Mouse (Mus musculus) ES-CJ7 (cell line): ENCODE measurements around the gene Banf2.

Experiments used
- DNase-seq: peaks from one replicate; pipeline ENCODE4 v3.0.0; 2011; ENCODE audit warnings: low read depth, low spot score

Banf2 gene

DNA sequence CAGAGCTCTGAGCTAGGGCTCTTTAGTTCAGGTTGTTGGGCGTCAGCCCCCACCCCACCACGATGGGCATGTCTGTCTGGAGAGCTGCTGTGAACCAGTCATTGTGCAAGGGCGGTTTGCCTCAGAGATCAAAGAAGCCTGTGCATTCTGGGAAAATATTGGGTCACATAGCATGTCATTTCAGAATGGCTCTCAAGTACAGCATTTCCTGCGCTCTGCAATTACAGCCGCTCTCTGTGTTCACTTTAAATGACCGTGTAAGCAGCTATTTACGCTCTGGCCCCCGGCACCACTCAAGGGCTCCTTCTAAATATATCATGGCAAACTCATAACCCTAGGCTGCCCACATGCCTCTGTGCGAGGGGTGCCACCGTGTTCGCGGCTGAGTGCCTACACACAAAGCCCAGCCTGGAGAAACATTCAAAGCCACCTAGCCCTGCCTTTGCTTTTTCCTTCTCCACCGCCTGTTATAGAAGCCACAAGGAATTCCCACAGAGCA is 68.7 kb downstream of the Banf2 start:
- no peak for DNase-seq

DNA sequence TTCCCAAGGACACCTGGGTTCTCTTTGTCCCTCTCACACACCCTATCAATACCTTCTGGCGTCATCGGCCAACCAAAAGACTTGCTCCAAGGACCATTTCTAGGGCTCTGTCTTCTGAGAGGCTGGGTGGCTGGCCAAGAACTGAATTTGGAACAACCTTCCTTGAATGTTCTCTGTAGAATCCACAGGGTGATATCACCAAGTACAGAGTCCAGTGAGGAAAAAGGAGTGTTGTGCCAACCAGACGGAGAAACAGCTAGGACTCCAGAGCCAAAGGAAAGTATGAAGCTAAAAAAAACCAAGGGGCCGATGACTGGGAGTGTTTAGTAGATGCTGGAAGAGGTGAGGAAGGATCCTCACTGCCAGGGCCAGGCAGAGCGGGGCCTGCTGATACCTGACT is 74.5 kb downstream of the Banf2 start:
- no peak for DNase-seq

DNA sequence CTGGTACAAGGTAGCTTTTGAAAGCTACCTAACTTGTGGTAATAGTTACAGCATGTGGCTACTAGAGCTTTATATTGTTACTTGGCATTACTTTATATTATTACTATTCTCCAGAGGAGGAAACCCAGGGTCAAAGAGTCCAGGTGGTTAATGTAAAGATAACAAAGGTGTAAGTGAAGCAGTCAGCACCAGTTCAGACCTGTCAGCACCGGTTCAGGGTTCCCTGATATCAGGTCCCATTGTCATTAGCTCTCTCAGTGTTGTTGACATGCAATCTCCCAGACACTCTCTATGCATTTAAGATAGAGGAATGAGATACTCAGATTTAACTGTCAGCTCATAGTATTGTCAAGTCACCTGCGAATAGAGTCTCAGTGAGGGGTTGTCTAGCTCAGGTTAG is 75.0 kb downstream of the Banf2 start:
- no peak for DNase-seq

DNA sequence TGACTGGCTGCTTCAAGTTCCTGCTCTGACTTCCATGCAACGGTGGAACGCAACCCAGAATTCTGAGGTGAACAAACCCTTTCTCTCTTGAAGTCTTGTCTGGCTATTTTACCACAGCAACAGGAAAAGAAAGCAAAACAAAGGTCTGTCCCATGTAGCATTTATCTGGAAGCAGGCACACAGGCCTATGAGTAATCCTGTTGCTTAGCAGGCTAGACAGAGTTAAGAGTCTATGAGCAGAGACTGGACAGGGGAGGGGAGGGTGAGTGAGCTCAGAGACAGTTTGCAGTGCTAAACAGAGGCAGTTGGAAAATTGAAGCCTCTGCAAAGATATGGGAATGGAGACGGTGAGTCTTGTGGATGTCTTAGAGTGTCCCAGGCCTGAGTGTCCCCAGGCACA is 75.5 kb downstream of the Banf2 start:
- DNase-seq: no peak

DNA sequence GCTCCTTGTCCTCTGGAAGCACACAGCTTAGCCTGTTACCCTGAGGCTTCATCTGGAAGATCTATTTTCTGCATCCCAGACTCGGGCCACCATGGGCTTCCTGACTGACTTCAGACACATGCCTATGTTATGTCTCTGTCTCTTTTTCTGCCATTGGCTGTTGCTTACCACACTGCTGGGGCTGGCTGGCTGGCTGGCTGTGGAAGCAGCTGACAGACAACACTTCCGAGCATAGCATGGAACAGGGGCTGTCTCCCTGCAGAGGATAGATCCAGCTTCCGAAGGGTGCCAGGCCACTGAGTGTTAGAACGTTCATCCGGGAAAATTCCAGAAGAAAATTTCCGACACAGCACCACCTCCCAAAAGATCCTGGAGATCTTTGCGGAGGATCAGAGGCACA is 79.1 kb downstream of the Banf2 start:
- no peak for DNase-seq

DNA sequence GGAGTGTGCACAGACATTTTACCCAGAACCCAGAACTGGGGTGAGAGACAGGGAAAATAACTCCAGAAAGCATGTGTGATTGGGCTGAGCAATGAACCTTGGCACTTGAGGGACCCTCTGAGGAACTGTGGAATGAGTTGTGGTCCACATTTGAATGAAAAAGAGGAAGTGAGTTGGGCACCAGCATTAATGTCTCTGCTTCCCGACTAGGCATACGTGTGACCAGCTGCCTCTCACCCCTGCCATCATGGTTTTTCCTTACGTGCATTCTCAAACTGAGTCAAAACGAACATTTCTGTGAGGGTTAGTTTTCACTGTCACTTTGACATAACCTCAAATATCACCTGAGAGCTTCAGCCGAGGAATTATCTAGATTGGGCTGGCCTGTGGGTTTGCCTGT is 79.8 kb downstream of the Banf2 start:
- DNase-seq: no peak

DNA sequence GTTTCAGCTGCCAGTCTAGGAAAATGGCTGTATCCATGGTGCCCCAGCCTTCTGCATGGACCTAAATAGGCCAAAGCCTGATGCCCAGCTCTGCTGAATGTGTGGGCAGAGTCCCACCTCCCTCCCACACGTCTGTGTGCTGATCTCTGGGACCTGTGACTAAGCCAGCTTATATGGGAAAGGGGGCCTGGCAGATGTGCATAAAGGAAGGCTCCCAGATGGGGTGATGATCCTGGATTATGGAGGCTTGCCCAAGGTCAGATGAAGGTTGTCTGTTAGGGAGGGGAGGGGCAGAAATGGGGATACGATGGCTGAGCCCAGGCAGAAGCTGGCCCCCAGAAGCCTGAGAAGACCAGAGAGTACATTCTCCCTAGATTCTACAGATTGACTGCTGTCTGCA is 85.2 kb downstream of the Banf2 start:
- DNase-seq: no peak

DNA sequence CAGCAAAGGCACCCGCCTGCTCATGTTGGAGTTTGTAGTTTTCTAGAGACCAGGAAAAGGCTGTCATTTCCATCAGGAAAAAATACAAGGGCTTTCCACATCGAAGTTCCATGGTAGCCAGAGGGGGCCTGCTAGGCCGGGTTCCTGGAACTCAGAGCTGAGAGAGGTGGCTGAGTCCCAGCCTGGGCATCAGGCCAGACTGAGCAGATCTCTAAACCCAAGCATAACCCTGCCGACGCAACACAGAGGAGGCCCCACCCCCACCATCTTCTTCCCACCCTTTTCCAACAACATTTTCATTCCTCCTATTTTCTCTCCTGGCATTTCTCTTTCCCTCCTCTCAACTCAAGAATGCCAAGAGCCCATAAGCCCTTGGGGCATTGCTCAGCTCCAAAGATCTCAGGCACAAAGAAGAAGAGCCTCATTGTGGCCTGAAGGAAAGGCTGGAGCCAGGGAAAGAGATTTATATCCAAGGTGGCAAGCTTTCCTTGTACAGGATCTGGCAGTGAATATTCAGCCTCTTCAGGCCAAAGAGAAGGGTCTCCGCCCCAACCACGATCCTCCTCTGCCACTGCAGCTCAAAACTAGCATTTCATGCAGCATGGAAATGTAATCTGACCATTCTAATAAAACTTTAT is 87.4 kb downstream of the Banf2 start:
- no peak for DNase-seq

DNA sequence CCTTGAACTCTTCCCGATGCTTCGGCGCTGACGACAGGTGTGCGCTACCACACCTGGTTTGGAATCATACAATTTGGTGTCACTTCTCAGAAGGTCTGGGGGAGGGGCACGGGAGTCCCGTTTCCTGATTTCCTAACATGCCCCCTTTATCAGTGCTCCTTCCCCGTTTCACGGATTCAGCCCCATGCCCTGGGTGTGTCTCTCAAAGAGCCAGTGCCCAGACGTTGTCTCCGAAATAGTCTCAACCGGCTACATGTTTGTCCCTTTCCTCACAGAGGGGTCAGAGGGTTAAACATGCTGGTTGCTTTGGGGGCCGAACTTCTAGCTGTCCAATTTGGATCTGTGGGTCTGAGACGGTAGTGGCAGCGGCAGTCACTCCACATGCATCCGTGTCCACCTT is 89.2 kb downstream of the Banf2 start:
- no peak for DNase-seq
